Mouse (Mus musculus): ENCODE measurements at regions not wholly inside any gene's neighbourhood (a gene's known extent, or its start where the extent isn't known, plus 50 kb on each side); places are given as distances from the start of the nearest gene placed in this dataset.
"Not testable (repeated sequence)": the region's sequence is repeated elsewhere in the genome, so short reads cannot be mapped to it uniquely, and the experiment has no call there.

DNA sequence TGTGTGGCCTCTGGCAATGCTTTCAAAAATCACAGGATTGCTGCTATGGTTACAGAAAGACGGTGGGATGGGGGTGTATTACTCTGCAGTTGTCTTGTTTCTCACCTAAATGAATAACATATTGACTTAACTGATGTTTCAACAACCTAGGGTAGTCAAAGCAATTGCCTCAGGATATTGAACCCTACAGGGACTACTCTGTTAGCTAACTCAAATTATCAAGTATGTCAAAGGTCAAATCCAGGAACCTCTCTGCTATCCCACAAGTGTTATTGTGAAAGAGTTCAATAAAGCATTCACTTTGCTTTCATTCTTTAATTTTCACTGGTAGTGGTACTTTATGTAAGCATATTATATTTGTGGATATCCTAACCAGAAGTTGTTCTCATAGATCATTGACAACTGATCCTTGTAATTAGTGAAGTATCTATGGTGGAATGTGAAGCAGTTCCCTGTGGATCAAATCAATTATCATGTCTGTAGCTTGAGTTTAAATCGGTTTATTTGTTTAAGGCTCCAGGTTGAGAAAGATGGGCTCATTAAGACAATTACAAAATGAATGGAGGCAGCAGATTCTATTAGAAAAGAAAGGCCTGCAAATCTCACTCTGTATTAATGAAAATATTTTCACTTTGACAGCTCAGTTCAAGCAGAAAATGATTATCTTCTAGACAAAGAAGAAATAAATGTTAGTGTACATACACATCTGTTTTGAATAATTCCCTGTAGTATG lies 259.4 kb upstream of the Gje1 start:
- no peak for ATAC-seq (replicated peaks; ENCODE audit: insufficient number of reproducible peaks, low FRiP score, low TSS enrichment)
- no peak overlapping the region for H3K4me2 ChIP-seq
- no peak overlapping the region for H3K9ac ChIP-seq (ENCODE audit: low read depth, low read length)
- H3K27ac ChIP-seq (ENCODE audit: low read depth, low read length), result no peak overlapping the region
- no peaks in the 10 kb centered on the region for H3K36me3 ChIP-seq (ENCODE audit: control insufficient read depth, insufficient read depth, low read length)
- H3K9me3 ChIP-seq (replicated peaks; ENCODE audit: control insufficient read depth, low read length), result no peaks in the 10 kb centered on the region
- H3K27me3 ChIP-seq (ENCODE audit: control insufficient read depth, insufficient read depth, low read length), result no peaks in the 10 kb centered on the region
- H3K4me1 ChIP-seq (ENCODE audit: control insufficient read depth, insufficient read depth, low read length), result no peaks in the 10 kb centered on the region
- no peak overlapping the region for H3K4me3 ChIP-seq (ENCODE audit: low read depth, low read length)
- 57% methylated on average over 2 of the region's 2 CpGs for WGBS (ENCODE audit: insufficient replicate concordance)

DNA sequence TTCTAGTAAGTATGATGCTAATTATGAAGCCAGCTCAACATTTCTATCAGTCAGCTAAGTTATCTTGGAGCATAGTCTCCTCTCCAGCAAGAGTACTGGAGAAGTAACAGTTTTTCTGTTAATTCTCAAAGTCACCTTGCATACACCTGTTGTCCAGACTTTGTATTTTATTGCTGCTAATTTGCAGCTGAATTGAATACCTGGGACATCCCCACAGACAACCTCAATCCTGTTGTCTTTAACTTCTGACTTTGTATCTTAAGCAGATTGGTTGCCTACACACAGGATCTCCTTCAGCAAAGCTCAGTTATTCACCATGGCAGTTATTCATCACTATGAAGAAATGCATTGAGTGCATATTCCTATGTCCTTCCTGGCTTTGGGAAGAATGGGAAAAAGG lies 251.7 kb upstream of the Gje1 start:
- no peaks in the 10 kb centered on the region for H3K9me3 ChIP-seq (replicated peaks; ENCODE audit: control insufficient read depth, low read length)
- no peak overlapping the region for H3K4me2 ChIP-seq
- H3K9ac ChIP-seq (ENCODE audit: low read depth, low read length), result no peak overlapping the region
- H3K4me3 ChIP-seq (ENCODE audit: low read depth, low read length), result no peak overlapping the region
- H3K4me1 ChIP-seq (ENCODE audit: control insufficient read depth, insufficient read depth, low read length), result no peaks in the 10 kb centered on the region
- ATAC-seq (replicated peaks; ENCODE audit: insufficient number of reproducible peaks, low FRiP score, low TSS enrichment), result no peak
- H3K36me3 ChIP-seq (ENCODE audit: control insufficient read depth, insufficient read depth, low read length), result no peaks in the 10 kb centered on the region
- no peak overlapping the region for H3K27ac ChIP-seq (ENCODE audit: low read depth, low read length)
- no peaks in the 10 kb centered on the region for H3K27me3 ChIP-seq (ENCODE audit: control insufficient read depth, insufficient read depth, low read length)

DNA sequence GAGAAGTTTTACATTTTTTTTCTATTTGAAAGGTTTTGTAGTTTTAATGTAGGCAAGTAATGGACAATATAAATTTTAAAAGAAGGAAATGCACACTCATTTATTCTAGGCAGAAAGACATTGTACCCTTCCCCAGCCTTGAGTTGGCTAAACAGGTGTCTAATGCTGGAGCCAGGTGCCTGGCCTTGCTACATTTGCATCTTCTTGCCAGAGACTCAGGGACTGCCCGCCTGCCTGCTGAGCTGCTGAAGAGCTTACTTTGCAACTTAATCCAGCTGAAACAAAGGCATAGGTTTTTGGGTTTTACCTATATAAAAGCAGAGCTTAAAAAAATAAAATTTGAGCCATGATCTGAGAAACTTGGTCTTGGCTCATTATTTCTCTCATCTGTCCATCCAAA lies 249.6 kb upstream of the Gje1 start:
- no peaks in the 10 kb centered on the region for H3K36me3 ChIP-seq (ENCODE audit: control insufficient read depth, insufficient read depth, low read length)
- H3K4me3 ChIP-seq (ENCODE audit: low read depth, low read length), result no peak overlapping the region
- H3K9me3 ChIP-seq (replicated peaks; ENCODE audit: control insufficient read depth, low read length), result no peaks in the 10 kb centered on the region
- no peak overlapping the region for H3K9ac ChIP-seq (ENCODE audit: low read depth, low read length)
- no peaks in the 10 kb centered on the region for H3K27me3 ChIP-seq (ENCODE audit: control insufficient read depth, insufficient read depth, low read length)
- WGBS (ENCODE audit: insufficient replicate concordance), result 65% methylated on average over 1 of the region's 1 CpGs
- ATAC-seq (replicated peaks; ENCODE audit: insufficient number of reproducible peaks, low FRiP score, low TSS enrichment), result no peak
- no peaks in the 10 kb centered on the region for H3K4me1 ChIP-seq (ENCODE audit: control insufficient read depth, insufficient read depth, low read length)
- H3K27ac ChIP-seq (ENCODE audit: low read depth, low read length), result no peak overlapping the region
- no peak overlapping the region for H3K4me2 ChIP-seq

DNA sequence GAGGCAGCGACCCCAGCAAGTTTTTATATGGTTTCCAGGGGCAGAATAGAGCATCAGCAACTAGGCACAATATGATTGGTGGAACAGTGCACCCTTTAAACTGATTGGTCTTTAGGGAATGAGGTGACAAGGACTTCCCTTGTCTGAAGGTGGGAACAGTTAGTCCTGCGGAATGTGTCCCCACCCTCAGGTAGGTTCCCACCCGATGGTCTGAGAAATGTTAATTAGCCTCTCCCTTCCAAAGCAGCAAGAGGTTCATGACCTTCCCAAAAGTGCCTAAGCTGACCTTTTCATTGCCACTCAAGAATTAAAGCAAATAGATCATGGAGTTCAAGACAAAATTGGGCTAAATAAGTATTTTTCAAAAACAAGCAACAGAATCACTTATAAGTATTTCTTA lies 248.8 kb upstream of the Gje1 start:
- H3K36me3 ChIP-seq (ENCODE audit: control insufficient read depth, insufficient read depth, low read length); H3K4me1 ChIP-seq (ENCODE audit: control insufficient read depth, insufficient read depth, low read length); H3K27me3 ChIP-seq (ENCODE audit: control insufficient read depth, insufficient read depth, low read length); H3K9me3 ChIP-seq (replicated peaks; ENCODE audit: control insufficient read depth, low read length); H3K4me2 ChIP-seq; H3K9ac ChIP-seq (ENCODE audit: low read depth, low read length); ATAC-seq (replicated peaks; ENCODE audit: insufficient number of reproducible peaks, low FRiP score, low TSS enrichment); H3K27ac ChIP-seq (ENCODE audit: low read depth, low read length); H3K4me3 ChIP-seq (ENCODE audit: low read depth, low read length): not testable (repeated sequence)
- WGBS (ENCODE audit: insufficient replicate concordance), result 88% methylated on average over 3 of the region's 3 CpGs

DNA sequence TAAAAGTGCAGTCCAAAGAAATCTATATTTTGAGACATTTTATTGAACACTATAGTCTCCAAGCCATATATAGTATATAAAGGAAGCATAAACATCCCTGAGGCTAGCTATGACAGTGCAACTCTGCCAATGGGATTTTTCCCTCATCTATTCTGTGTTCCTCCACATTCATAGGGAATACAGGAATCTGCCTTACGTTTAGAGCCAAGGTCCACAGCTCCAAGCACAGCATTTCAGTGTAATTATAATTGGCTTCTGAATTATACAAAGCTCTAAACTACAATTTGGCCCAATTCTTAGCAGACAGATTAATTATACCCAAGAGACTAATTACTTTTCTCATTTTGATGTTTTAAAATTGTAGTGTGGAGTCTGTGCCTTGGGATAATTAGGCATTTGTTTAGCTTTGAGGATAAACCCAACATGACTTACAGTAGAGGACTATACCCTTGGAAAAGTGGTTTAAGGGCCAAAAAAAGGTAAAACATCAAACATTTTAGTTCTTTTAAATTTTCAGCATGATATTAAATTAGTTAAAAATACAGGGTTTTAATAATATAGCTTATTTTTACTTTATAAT lies 235.0 kb upstream of the Gje1 start:
- Histone ChIP-seq H3K9me3 (replicated peaks; ENCODE audit: control insufficient read depth, low read length) (no peaks in the 10 kb centered on the region), H3K4me3 (ENCODE audit: low read depth, low read length) (no peak overlapping the region), H3K9ac (ENCODE audit: low read depth, low read length) (no peak overlapping the region), H3K27me3 (ENCODE audit: control insufficient read depth, insufficient read depth, low read length) (no peaks in the 10 kb centered on the region), H3K4me2 (no peak overlapping the region), H3K36me3 (ENCODE audit: control insufficient read depth, insufficient read depth, low read length) (no peaks in the 10 kb centered on the region), H3K4me1 (ENCODE audit: control insufficient read depth, insufficient read depth, low read length) (no peaks in the 10 kb centered on the region), H3K27ac (ENCODE audit: low read depth, low read length) (no peak overlapping the region)
- no peak for ATAC-seq (replicated peaks; ENCODE audit: insufficient number of reproducible peaks, low FRiP score, low TSS enrichment)
- WGBS (ENCODE audit: insufficient replicate concordance), result 51% methylated on average over 1 of the region's 1 CpGs

DNA sequence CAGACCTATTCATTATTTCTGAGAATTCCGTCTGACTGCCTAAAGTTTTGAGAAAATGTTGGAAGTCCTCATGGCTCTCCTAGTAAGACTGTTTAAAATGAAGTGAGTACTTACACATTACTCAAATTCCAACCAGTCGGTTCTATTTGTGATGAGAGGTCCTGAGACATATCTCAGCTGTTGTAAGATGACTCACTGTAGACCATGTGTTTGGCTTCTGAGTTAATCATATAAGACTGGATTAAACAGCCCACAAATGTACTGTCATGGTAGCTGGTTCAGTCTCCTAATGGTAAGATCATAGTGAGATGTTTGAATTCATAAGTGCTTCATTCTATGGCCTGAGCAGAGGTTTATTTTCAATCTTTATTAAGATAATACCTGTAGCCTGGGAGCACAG lies 223.9 kb upstream of the Gje1 start:
- WGBS (ENCODE audit: insufficient replicate concordance), result 41% methylated on average over 2 of the region's 2 CpGs
- Histone ChIP-seq H3K4me3 (ENCODE audit: low read depth, low read length) (no peak overlapping the region), H3K9me3 (replicated peaks; ENCODE audit: control insufficient read depth, low read length) (no peaks in the 10 kb centered on the region), H3K36me3 (ENCODE audit: control insufficient read depth, insufficient read depth, low read length) (no peaks in the 10 kb centered on the region), H3K9ac (ENCODE audit: low read depth, low read length) (no peak overlapping the region), H3K27me3 (ENCODE audit: control insufficient read depth, insufficient read depth, low read length) (no peaks in the 10 kb centered on the region), H3K27ac (ENCODE audit: low read depth, low read length) (no peak overlapping the region), H3K4me1 (ENCODE audit: control insufficient read depth, insufficient read depth, low read length) (no peaks in the 10 kb centered on the region), H3K4me2 (no peak overlapping the region)
- no peak for ATAC-seq (replicated peaks; ENCODE audit: insufficient number of reproducible peaks, low FRiP score, low TSS enrichment)

All from heart, embryonic 11.5 days (tissue).